Mouse (Mus musculus) midbrain, embryonic 10.5 days (tissue): ENCODE results near the gene Phb2. TPM values are rescaled to one million over a fixed set of nuclear protein-coding genes. Genes with fewer than 3 reads are reported as not detected.
"Not testable (repeated sequence)": the region's sequence is repeated elsewhere in the genome, so short reads cannot be mapped to it uniquely, and the experiment has no call there.

Experiments
- DNase-seq: peaks from one replicate; pipeline ENCODE4 v3.0.0-alpha.2; 2017; ENCODE audit warnings: low spot score
- H3K27ac ChIP-seq: fragments of 300-500 bp; sonication (generic); replicated peaks from 2 replicates; pipeline ENCODE4 v1.5.1; 2016; ENCODE audit warnings: mild to moderate bottlenecking
- H3K27me3 ChIP-seq: fragments of 300-500 bp; sonication (generic); 2 replicates; pipeline ENCODE4 v1.6.1; 2016; ENCODE audit warnings: low read depth, mild to moderate bottlenecking; ENCODE audit not compliant: poor library complexity, severe bottlenecking
- H3K36me3 ChIP-seq: fragments of 300-500 bp; sonication (generic); 2 replicates; pipeline ENCODE4 v1.6.1; 2016; ENCODE audit warnings: mild to moderate bottlenecking, moderate library complexity
- H3K4me1 ChIP-seq: fragments of 300-500 bp; sonication (generic); 2 replicates; pipeline ENCODE4 v1.6.1; 2016
- H3K4me3 ChIP-seq: fragments of 300-500 bp; sonication (generic); 2 replicates; pipeline ENCODE4 v1.5.1; 2016; ENCODE audit warnings: mild to moderate bottlenecking, moderate library complexity
- H3K9me3 ChIP-seq: fragments of 300-500 bp; sonication (generic); replicated peaks from 2 replicates; pipeline ENCODE4 v1.6.1; 2016; ENCODE audit warnings: mild to moderate bottlenecking
- WGBS: fragments of 180-500 bp; shearing (Covaris S2); methylation state at CpG from one replicate; pipeline ENCODE4 v1.1.7; 2016; 5-methylcytosine and 5-hydroxymethylcytosine counted together
- polyA plus RNA-seq: library from polyadenylated mRNA; unstranded; fragments of >200 nt; fragmentation: Nextera tagmentation; extraction: Ambion mirVana; gene quantifications from 2 replicates; pipeline ENCODE4 v1.2.1, GENCODE M21; 2016

Phb2 gene
- polyA plus RNA-seq, 1 experiment from 2014 or later = 471 TPM

DNA sequence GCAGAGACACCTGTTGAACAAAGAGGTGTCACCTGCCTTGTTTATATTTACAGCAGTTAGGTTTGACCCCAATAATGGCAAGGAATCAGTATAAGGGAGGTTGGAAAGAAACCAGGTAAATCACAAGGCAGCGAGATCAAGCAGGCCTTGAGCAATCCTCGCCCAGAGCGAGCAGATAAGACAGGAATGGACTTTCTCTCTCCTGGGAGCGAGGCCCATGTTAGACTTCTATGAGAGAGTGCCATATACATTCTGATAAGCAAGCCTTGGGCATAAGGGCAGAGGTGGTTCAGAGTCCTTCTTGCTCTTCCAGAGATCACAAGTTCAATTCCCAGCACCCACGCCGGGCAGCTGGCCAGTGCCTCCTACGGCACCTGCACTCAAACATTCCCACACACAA is 33.4 kb upstream of the Phb2 start:
- 96% methylated on average over 7 of the region's 7 CpGs for WGBS

DNA sequence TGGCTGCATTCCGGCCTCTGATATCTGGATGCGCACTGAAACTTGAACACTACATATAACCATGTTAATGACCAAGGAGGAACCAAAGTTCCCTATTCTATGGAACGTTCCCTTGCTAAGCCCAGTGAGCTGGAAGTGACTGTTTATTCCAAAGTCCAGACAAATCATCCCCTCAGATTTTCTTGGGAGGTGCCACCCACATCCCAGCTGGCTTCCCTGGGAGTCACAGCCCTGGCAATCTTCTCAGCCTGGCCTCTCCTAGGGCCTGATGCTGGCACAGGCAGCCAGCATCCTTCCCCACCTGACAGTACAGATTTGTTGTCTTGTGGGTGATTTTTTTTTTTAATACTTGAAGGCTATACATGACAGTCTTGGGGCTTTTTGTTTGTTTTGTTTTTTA is 32.6 kb upstream of the Phb2 start:
- Histone ChIP-seq H3K4me1 (no peaks in the 10 kb centered on the region), H3K27ac (no peak overlapping the region), H3K27me3 (no peaks in the 10 kb centered on the region), H3K36me3 (peaks cover 9% of the 10 kb centered on the region; the same call in 1 of the 2 replicates), H3K9me3 (no peaks in the 10 kb centered on the region), H3K4me3 (no peak overlapping the region)
- 95% methylated on average over 3 of the region's 3 CpGs for WGBS
- DNase-seq = no peak

More for the DNA sequence above, 33.4 kb upstream of the Phb2 start:
- Histone ChIP-seq H3K9me3 (no peaks in the 10 kb centered on the region), H3K4me3 (no peak overlapping the region), H3K36me3 (peaks cover 14% of the 10 kb centered on the region), H3K27me3 (no peaks in the 10 kb centered on the region), H3K4me1 (no peaks in the 10 kb centered on the region), H3K27ac (no peak overlapping the region)
- DNase-seq = no peak

DNA sequence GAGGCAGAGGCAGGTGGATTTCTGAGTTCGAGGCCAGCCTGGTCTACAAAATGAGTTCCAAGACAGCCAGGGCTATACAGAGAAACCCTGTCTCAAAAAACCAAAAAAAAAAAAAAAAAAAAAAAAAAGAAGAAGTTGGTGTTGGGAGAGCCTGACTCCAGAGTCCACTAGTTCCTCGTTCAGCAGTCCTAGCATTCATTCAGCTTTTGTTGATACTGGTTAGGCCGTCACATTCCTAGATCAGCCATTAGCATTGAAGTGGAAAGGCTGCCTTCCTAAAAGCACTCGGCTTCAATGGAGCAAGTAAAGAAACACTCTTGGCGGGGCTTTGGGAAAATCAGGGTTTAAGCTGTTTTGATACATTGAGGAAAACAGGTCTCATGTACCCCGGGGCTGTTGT is 29.8 kb upstream of the Phb2 start:
- not testable (repeated sequence) for H3K27me3 ChIP-seq, H3K9me3 ChIP-seq, H3K4me3 ChIP-seq, H3K4me1 ChIP-seq, DNase-seq, H3K36me3 ChIP-seq, H3K27ac ChIP-seq
- whole genome bisulfite sequencing = 67% methylated on average over 6 of the region's 6 CpGs

GRCm38 (mm10) chr6:124683591-124684417 is 28.3 kb upstream of the Phb2 start:
- Histone ChIP-seq H3K27me3 (no peaks in the 10 kb centered on the region), H3K36me3 (no peaks in the 10 kb centered on the region), H3K4me3 (no peak overlapping the region), H3K27ac (no peak overlapping the region), H3K9me3 (no peaks in the 10 kb centered on the region), H3K4me1 (no peaks in the 10 kb centered on the region)
- DNase-seq = no peak
- WGBS = 93% methylated on average over 14 of the region's 14 CpGs

DNA sequence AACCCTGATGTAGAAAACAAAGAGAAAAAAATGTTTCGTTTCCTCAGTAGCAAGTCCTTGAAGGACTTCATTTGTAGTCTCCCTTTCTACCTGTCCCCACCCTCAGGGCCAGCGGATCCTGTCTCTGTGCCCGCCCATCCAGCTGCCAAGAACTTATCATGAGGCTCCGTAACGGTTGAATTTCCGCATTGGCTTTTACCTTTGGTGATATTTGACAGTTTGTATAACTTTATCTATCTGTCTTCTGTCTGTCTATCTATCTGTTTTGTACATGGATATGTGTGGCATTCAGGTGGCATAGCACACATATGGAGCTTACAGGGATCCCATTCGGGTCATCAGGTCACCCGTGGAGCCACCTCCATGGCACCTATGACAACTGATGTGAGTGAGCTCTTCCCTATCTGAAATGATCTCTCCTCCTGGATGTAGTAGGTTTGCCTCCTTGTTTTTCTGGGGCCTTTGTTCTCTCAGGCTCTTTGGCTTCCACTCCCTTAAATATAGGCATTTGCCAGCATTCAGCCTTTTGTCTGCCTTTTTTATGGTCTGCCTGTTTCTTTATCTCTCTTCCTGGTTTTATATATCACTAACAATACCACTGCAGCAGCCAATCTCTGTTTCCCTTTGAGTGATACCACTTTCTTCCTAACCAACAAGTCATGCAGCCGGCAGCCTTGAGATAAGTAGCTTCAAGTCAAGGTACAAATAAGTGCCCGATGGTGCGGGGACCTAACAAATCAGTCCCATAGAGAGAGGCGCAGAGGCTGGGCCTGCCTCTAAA is 26.3 kb upstream of the Phb2 start:
- no peaks in the 10 kb centered on the region for H3K4me1 ChIP-seq
- 90% methylated on average over 12 of the region's 12 CpGs for WGBS

GRCm38 (mm10) chr6:124686644-124687043 is 25.5 kb upstream of the Phb2 start:
- 59% methylated on average over 1 of the region's 1 CpGs for WGBS
- H3K4me1 ChIP-seq, H3K4me3 ChIP-seq, H3K27ac ChIP-seq, H3K27me3 ChIP-seq, H3K9me3 ChIP-seq, H3K36me3 ChIP-seq, DNase-seq: not testable (repeated sequence)

More for the DNA sequence above, 26.3 kb upstream of the Phb2 start:
- no peaks in the 10 kb centered on the region for H3K36me3 ChIP-seq
- DNase-seq = no peak
- H3K9me3 ChIP-seq = no peaks in the 10 kb centered on the region
- no peak overlapping the region for H3K27ac ChIP-seq
- H3K27me3 ChIP-seq = no peaks in the 10 kb centered on the region
- H3K4me3 ChIP-seq = no peak overlapping the region

DNA sequence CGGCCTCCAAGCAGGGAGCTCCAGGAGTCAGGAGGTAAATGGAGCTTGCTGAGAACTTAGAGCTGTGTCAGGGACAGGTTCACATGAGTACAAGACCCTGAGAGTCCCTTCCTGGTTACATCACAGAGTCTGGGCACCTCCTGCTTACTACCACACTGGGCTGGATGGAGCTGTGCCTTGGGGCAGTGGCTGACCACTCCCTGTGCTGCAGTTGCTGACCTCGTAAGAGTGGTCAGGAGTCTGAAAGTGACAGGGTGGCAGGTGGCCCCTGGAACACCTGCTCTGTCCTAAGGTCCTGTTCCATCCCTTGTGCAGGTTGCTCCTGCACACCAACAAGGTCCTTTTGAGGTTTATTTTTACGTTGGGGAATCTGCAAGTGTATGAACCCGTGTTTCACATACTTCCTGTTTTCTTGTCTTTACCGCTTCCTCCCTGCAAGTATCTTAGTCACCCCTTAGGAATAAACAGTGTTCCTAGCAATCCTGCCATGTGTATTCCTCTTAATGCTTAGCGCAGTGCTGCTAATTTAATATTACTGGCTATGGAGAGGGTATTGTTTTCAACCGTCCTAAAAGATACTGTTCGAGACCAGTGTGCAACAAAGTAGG is 23.9 kb upstream of the Phb2 start:
- no peaks in the 10 kb centered on the region for H3K27me3 ChIP-seq
- no peaks in the 10 kb centered on the region for H3K36me3 ChIP-seq
- H3K4me3 ChIP-seq = no peak overlapping the region
- H3K9me3 ChIP-seq = no peaks in the 10 kb centered on the region
- 91% methylated on average over 8 of the region's 8 CpGs for WGBS
- H3K27ac ChIP-seq = no peak overlapping the region
- H3K4me1 ChIP-seq = no peaks in the 10 kb centered on the region
- DNase-seq = no peak

- H3K27me3 ChIP-seq = no peaks in the 10 kb centered on the region
- no peaks in the 10 kb centered on the region for H3K36me3 ChIP-seq
- DNase-seq = no peak
- 97% methylated on average over 3 of the region's 3 CpGs for WGBS
- H3K4me3 ChIP-seq = no peak overlapping the region
- no peak overlapping the region for H3K27ac ChIP-seq
- no peaks in the 10 kb centered on the region for H3K9me3 ChIP-seq
- no peaks in the 10 kb centered on the region for H3K4me1 ChIP-seq
Measured at GRCm38 (mm10) chr6:124689011-124689410, 23.1 kb upstream of the Phb2 start.

GRCm38 (mm10) chr6:124690517-124690916 is 21.6 kb upstream of the Phb2 start:
- Histone ChIP-seq H3K4me3 (no peak overlapping the region), H3K36me3 (no peaks in the 10 kb centered on the region), H3K9me3 (no peaks in the 10 kb centered on the region), H3K4me1 (no peaks in the 10 kb centered on the region), H3K27ac (no peak overlapping the region), H3K27me3 (no peaks in the 10 kb centered on the region)
- DNase-seq = no peak
- WGBS = 97% methylated on average over 3 of the region's 3 CpGs

- Histone ChIP-seq H3K27me3 (no peaks in the 10 kb centered on the region), H3K27ac (no peak overlapping the region), H3K4me1 (0 out of 2 replicates have a peak, but pooled peaks cover 4% of the 10 kb centered on the region), H3K4me3 (no peak overlapping the region), H3K36me3 (no peaks in the 10 kb centered on the region), H3K9me3 (no peaks in the 10 kb centered on the region)
- DNase-seq = no peak
- 82% methylated on average over 15 of the region's 15 CpGs for WGBS
Measured at GRCm38 (mm10) chr6:124693243-124693981, 18.7 kb upstream of the Phb2 start.

- Histone ChIP-seq H3K4me1 (0 out of 2 replicates have a peak, but pooled peaks cover 4% of the 10 kb centered on the region), H3K27me3 (no peaks in the 10 kb centered on the region), H3K27ac (no peak overlapping the region), H3K4me3 (no peak overlapping the region), H3K36me3 (peaks cover 5% of the 10 kb centered on the region), H3K9me3 (no peaks in the 10 kb centered on the region)
- 83% methylated on average over 15 of the region's 15 CpGs for WGBS
- DNase-seq = no peak
Measured at GRCm38 (mm10) chr6:124694166-124694955, 17.8 kb upstream of the Phb2 start.
